Mouse (Mus musculus) olfactory bulb, adult 2 months (tissue): ENCODE results near the gene Acaca.

Experiments used
- CTCF ChIP-seq: fragments of 200-500 bp; IDR thresholded peaks from 2 replicates; pipeline ENCODE4 v1.5.1; 2012; ENCODE audit warnings: low read depth, mild to moderate bottlenecking, low read length, moderate library complexity; ENCODE audit not compliant: insufficient read depth
- POLR2A ChIP-seq: fragments of 200-500 bp; IDR thresholded peaks from 2 replicates; pipeline ENCODE4 v1.6.1; 2012; ENCODE audit warnings: mild to moderate bottlenecking, low read depth, low read length, moderate library complexity; ENCODE audit not compliant: insufficient read depth

- no peak for TF ChIP-seq CTCF
- TF ChIP-seq POLR2A = no peak
Measured at GRCm38 (mm10) chr11:84247370-84247769, 117.9 kb downstream of the Acaca start.
